Mouse (Mus musculus): Measurements from ENCODE around the gene Zfp935. TPM values are rescaled to one million over a fixed set of nuclear protein-coding genes. Genes with fewer than 3 reads are reported as not detected.

The Zfp935 gene
- 2.7 TPM for polyA plus RNA-seq (2014; fragmentation: Illumina TruSeq; extraction: RNeasy Lipid Tissue Mini Kit (QIAGEN cat#74804); ENCODE audit: low read depth, low replicate concordance)

GRCm38 (mm10) chr13:62558189-62559110, at the start of gene Zfp935:
Zfp935 (minus strand) TSS chr13:62558511.

GRCm38 (mm10) chr13:62571099-62571498, 12.8 kb upstream of the Zfp935 start, which contains the start of gene Zfp934:
Zfp934 (minus strand) TSS chr13:62571199.

GRCm38 (mm10) chr13:62466424-62467334, 91.6 kb downstream of the Zfp935 start, which contains the start of gene Gm49359:
Gm49359 (minus strand) TSS chr13:62466832.

Other genes with a start within 250 kb of the Zfp935 start
- 6.7 TPM for gene Gm3604, start 175.3 kb downstream of the Zfp935 start, polyA plus RNA-seq (2014; fragmentation: Illumina TruSeq; extraction: RNeasy Lipid Tissue Mini Kit (QIAGEN cat#74804); ENCODE audit: low read depth, low replicate concordance)
- 20.7 TPM for gene Gm49359, start 91.7 kb downstream of the Zfp935 start, polyA plus RNA-seq (2014; fragmentation: Illumina TruSeq; extraction: RNeasy Lipid Tissue Mini Kit (QIAGEN cat#74804); ENCODE audit: low read depth, low replicate concordance)
- gene Zfp934, start 12.7 kb upstream of the Zfp935 start, polyA plus RNA-seq (2014; fragmentation: Illumina TruSeq; extraction: RNeasy Lipid Tissue Mini Kit (QIAGEN cat#74804); ENCODE audit: low read depth, low replicate concordance), result 13.6 TPM
- gene 6720489N17Rik, start 65.7 kb upstream of the Zfp935 start, polyA plus RNA-seq (2014; fragmentation: Illumina TruSeq; extraction: RNeasy Lipid Tissue Mini Kit (QIAGEN cat#74804); ENCODE audit: low read depth, low replicate concordance), result 1.6 TPM
- gene Platr25, start 202.2 kb upstream of the Zfp935 start, polyA plus RNA-seq (2014; fragmentation: Illumina TruSeq; extraction: RNeasy Lipid Tissue Mini Kit (QIAGEN cat#74804); ENCODE audit: low read depth, low replicate concordance), result 20.8 TPM
- 8.3 TPM for gene Gm5141, start 227.3 kb upstream of the Zfp935 start, polyA plus RNA-seq (2014; fragmentation: Illumina TruSeq; extraction: RNeasy Lipid Tissue Mini Kit (QIAGEN cat#74804); ENCODE audit: low read depth, low replicate concordance)

All from testis, adult 10 weeks (tissue).